Mouse (Mus musculus): Measurements from ENCODE around the gene Cxcl14. TPM values are rescaled to one million over a fixed set of nuclear protein-coding genes. Genes with fewer than 3 reads are reported as not detected.

The Cxcl14 gene
- not detected for polyA plus RNA-seq (2017; shearing (Covaris generic))

DNA sequence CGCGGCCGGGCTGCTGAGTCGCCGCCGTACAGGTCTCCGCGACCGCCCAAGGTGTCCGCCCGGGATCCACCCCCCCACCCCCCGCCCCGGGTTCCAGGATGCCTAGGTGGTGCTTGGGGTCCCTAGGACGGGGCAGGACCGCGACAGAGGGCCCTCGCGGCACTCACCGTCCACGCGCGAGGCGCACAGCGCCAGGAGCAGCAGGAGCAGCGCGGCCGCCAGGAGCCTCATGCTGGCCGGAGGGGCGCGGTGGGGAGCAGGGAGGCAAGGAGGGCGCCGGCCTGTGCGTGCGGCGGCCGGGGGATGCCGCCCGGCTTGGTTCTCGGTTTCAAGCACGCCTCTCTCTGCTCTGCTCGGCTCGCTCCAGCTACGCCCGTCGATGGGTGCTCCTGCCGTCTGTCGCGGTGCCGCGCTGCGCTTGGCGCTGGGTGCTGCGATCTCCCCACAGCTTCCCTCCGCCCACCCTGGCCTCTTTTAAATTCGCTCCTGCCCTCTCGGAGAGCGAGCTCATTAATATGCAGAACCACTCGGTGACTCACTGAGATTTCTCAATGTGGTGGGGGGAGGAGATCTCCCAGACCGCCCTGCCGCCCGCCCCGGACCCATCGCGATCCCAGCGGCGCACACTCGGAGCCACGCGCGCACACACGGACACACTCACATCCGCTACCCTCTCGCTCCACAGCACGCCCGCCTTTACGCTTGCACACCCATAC is at the start of gene Cxcl14:
Cxcl14 (minus strand) TSS at position 609 of the 716 bp plus-strand sequence.

GRCm38 (mm10) chr13:56251924-56252619 is 44.3 kb downstream of the Cxcl14 start, which contains the start of gene Neurog1:
Neurog1 (minus strand) TSS chr13:56252163.

Other genes with a start within 250 kb of the Cxcl14 start
- 75.9 TPM for gene H2afy, start 160.2 kb downstream of the Cxcl14 start, polyA plus RNA-seq (2017; shearing (Covaris generic))
- gene Tifab, start 117.7 kb downstream of the Cxcl14 start, polyA plus RNA-seq (2017; shearing (Covaris generic)) = 0.43 TPM
- not detected for gene Neurog1, start 44.4 kb downstream of the Cxcl14 start, polyA plus RNA-seq (2017; shearing (Covaris generic))
- not detected for gene Gm3045, start 130.0 kb upstream of the Cxcl14 start, polyA plus RNA-seq (2017; shearing (Covaris generic))
- gene Slc25a48, start 141.8 kb upstream of the Cxcl14 start, polyA plus RNA-seq (2017; shearing (Covaris generic)) = not detected
- gene Il9, start 185.7 kb upstream of the Cxcl14 start, polyA plus RNA-seq (2017; shearing (Covaris generic)) = not detected
- 0.21 TPM for gene Fbxl21, start 225.9 kb upstream of the Cxcl14 start, polyA plus RNA-seq (2017; shearing (Covaris generic))